Mouse (Mus musculus) testis, adult 2 months (tissue): ENCODE measurements at regions not wholly inside any gene's neighbourhood (a gene's known extent, or its start where the extent isn't known, plus 50 kb on each side); places are given as distances from the start of the nearest gene placed in this dataset.

Experiments used
- CTCF ChIP-seq: fragments of 200-500 bp; IDR thresholded peaks from 2 replicates; pipeline ENCODE4 v1.5.1; 2012; ENCODE audit warnings: low read depth, mild to moderate bottlenecking, inconsistent platforms, low read length, moderate library complexity; ENCODE audit not compliant: control insufficient read depth, insufficient read depth, insufficient replicate concordance
- POLR2A ChIP-seq: fragments of 200-500 bp; IDR thresholded peaks from 2 replicates; pipeline ENCODE4 v1.6.1; 2012; ENCODE audit warnings: low read depth, mild to moderate bottlenecking, inconsistent platforms, low read length, moderate library complexity; ENCODE audit not compliant: control insufficient read depth

GRCm38 (mm10) chr5:97602176-97602575 lies 145.4 kb upstream of the Gk2 start:
- TF ChIP-seq POLR2A, result no peak
- TF ChIP-seq CTCF, result no peak
